Mouse (Mus musculus): ENCODE measurements around the gene Peak1. TPM values are rescaled to one million over a fixed set of nuclear protein-coding genes. Genes with fewer than 3 reads are reported as not detected.
"Not testable (repeated sequence)": the region's sequence is repeated elsewhere in the genome, so short reads cannot be mapped to it uniquely, and the experiment has no call there.

The Peak1 gene
- 10 to 100 TPM; 38.4 to 42.0 TPM for total RNA-seq (2021)

DNA sequence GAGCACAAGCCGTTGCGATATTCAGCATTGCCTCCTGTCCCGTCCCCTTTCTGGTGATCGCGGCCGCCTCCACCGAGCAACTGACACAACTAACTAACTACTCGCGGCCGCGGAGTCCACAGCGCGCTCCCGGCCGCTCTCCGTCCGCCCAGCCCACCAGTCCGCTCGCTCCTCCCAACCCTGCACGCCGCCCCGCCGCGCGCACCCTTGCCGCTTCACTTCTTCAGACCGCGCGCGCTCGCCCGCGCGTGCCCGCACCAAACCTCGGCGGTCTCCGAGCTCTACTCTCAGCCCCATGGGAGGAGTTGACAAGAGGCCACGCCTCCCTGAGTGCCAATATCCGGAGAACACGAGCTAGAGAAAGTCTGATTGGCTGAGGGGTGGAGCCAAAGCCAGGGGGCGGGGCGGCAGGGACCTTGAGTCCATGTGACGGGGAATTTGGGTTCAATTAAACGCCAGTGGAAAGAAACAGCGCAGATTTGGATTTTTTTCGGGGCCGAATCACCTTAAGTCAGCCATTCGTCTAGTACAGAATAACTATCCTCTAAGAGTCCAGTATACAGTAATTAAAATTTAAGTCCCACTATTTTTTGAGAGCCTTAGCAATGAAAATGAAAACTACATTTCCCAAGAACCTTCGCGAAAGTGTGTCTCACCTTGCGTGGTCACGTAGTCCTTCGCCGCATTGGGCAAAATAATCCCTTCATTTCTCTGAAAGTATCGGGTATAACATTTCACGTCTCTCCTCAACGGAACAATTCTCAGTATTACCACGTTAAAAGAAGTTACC, at the start of gene Peak1, which contains the start of gene Hmg20a:
TSS of gene Peak1 (minus strand) at position 120 of the 790 bp plus-strand sequence.
TSS of gene Hmg20a (plus strand) at position 662 of the 790 bp plus-strand sequence.
- peak; percentile 100 for DNase-seq
- intact Hi-C loops (cut with DNase I), result loop anchor here (1.0 to 5.0 kb wide), 6 partner anchors 88 to 219 kb away; no protein-coding TSS in a partner anchor

DNA sequence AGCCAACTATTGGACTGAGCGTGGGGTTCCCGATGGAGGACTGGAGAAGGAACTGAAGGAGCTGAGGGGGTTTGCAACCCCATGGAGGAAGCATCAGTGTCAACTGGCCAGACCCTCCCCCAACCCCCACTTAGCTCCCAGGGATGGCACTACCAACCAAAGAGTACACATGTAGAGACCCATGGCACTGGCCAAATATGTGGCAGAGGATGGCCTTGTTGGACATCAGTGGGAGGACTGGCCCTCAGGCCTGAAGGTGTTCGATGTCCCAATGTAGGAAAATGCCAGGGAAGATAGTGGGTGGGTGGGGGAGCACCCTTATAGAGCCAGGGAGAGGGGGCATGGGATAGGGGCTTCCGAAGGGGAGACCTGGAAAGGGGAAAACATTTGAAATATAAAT, 48.4 kb upstream of the Peak1 start:
- intact Hi-C loops (cut with DNase I), result no loop called here
- no peak for DNase-seq

DNA sequence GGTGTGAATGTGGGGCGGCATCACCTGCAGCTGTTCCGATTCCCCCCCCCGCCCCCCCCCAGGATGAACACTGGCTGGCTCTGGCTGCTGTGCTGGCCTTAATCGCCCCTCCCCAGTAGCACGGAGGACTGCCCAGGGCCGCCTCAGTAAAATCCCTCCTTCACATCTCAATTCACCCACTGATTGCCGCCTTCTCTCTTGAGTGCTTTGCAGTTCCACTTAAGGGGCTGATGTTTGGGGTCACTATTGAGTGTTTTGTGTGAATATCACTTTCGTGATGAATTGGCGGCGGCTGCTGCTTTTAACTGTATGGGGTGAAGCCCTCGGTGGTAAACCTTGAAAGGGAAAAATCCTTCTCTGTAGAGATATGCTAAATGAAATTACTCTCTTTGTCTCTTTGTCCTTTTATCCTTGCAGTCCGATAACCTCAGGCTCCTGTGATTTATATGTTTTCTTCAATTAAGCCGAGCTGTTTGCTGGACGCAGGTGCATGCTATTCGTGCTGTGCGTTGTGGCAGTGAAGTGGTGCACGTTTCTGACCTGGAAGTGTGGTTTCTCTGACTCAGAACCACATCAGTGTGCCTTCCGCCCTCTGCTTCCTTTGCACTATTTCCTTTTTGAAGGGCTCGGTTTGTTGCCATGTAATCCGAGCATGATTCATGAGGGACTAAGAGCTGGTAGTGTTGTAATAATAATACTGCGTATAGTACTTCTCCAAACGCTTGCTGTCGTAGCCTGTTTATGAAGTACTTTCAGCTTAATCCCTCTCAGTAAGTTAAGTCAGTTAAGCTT, 47.2 kb upstream of the Peak1 start:
- peak; percentile 36 to 40 for DNase-seq
- intact Hi-C loops (cut with DNase I), result loop anchor here (2.0 kb wide), 1 partner anchor 40 kb away; no protein-coding TSS in a partner anchor

DNA sequence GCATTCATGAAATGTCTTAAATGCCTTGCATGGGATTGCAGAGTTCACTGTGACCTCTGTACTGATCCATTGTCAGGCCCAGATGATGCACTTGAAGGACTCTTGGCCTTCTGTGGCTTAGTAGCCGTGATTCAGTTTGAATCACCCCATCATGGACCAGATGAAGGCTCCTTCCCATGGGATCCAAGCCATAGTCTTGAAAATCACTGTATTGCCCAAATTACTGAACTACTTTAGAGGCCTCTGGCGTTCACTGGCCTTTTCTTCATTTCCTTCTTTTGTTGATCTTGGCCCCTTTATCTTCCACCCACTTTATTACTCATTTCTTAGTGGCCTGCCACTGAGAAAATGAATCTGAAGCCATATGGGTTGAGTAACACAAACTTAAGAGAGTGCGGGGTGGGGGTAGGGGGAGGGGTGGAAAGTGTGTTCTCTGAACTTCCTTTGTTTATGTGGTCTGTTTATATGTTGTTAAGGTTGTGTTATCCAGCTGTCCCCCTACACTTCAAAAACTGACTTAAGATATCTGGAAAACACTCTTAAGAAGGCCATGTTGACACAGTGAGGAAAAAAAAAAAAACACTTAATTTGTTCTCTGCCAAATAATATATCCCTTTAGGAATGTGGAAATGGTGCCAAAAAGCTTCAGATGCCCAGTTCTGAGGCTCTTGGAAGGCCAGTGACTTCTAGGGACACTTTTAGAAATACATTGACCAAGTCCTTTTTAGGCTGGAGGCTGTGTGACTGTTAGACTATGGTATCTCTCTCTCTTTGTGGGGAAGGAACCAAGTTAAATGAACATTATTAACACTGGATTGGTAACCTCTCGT, 46.0 kb upstream of the Peak1 start:
- DNase-seq, result peak in 1 of 2 experiments; percentile 48
- intact Hi-C loops (cut with DNase I), result loop anchor here (2.0 kb wide), 2 partner anchors 39 to 41 kb away; no protein-coding TSS in a partner anchor

DNA sequence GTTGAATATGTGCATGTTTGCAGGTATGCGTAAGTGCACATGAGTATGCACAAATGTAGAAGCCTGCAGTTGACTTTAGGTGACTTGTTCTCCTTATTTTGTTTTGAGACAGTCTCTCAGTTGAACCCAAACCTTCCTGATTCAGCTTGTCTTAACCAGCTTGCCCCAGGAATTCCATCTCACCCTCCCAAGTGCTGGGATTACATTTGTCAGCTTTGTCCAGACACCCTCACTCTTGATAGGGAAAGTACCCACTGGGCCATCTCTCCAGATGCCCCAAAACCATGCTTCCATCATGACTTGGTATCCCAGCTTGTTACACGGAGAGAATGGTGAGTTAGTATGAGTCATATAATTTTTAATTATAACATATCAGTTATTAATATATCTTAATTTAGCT, 45.2 kb upstream of the Peak1 start:
- DNase-seq, result no peak
- intact Hi-C loops (cut with DNase I), result loop anchor here (2.0 kb wide), 1 partner anchor 38 kb away; no protein-coding TSS in a partner anchor

GRCm38 (mm10) chr9:56462606-56463005, 44.7 kb upstream of the Peak1 start:
- no peak for DNase-seq
- intact Hi-C loops (cut with DNase I), result loop anchor here (2.0 kb wide), 1 partner anchor 38 kb away; no protein-coding TSS in a partner anchor

- no peak for DNase-seq
- intact Hi-C loops (cut with DNase I), result no loop called here
These were observed 43.1 kb upstream of the Peak1 start for GRCm38 (mm10) chr9:56460987-56461386.

- intact Hi-C loops (cut with DNase I), result no loop called here
These were observed 38.6 kb upstream of the Peak1 start for GRCm38 (mm10) chr9:56456426-56456825.

DNA sequence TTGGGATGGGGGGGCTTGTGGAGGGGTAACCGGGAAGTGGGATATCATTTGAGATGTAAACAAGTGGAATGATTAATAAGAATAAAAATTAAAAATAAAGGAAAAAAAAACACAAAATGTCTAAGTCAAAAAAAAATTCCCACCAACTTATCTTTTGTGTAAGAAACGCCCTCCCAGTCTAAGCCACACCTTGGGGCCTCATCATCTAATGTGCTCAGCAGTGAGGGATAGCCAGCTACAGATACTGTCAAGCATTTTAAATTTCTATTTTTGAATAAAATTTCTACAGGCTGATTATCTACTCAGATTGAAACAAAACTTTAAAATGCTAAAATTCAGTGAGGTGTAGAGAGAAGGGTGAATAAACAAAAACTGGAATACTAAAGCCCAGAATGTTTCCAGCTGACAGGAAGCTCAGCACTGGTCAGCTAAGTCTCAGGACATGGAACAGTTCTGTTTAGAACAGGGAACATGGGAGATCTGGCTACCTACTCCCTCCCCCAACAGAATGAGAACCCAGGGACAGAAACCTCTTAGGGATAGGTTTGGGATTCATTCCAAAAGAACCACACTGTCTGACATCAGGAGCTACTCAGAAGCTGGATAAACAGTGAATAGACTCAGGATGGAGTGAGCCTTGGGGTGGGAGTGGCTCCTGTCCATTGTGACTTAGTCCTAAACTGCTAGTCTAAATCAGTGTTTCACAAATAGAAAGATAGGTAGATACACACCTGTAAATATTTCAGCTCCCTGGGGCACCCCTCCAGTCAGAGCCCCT, 35.4 kb upstream of the Peak1 start:
- DNase-seq, result no peak

More at GRCm38 (mm10) chr9:56456426-56456825, 38.6 kb upstream of the Peak1 start:
- no peak for DNase-seq

DNA sequence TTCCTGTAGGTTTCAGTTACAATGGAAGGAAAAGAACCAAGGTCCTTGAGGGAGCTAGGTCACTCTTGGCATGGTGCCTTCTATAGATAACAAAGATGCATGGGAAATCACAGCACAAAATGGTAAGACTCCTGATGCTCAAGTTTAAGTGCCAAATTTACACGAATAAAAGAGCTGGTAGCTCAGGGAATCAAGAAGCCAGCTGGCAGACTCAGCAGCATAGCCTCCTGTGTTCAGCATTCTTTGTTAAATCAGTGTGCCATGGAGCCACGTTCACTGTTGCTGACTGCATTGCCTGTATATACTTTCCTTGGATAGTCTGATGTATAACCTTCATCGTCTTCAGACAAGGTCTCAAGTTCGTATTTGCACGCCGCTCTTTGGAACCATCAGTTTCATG, 33.7 kb upstream of the Peak1 start:
- DNase-seq, result no peak
- intact Hi-C loops (cut with DNase I), result no loop called here

More for the DNA sequence above, 35.4 kb upstream of the Peak1 start:
- intact Hi-C loops (cut with DNase I), result no loop called here

DNA sequence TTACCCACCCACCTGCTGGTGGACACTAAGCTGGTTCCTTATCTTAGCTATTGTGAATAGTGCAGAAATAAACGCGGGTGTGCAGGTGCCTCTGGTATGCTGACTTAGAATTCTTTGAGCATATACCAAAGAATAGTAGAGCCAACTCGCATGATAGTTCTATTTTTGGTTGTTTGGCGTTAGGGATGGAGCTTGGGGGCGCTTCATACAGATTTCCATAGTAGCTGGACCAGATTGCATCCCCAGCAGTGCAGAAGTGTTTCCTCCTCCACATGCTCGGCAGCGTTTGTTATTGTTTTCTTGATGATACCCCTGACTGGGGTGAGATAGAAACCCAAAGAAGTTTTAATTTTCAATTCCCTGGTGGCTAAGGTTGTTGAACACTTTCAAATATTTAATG, 21.8 kb upstream of the Peak1 start:
- DNase-seq, result no peak
- intact Hi-C loops (cut with DNase I), result no loop called here

GRCm38 (mm10) chr9:56437300-56437892, 19.5 kb upstream of the Peak1 start:
- intact Hi-C loops (cut with DNase I); DNase-seq: not testable (repeated sequence)

GRCm38 (mm10) chr9:56435821-56436526, 18.1 kb upstream of the Peak1 start:
- no peak for DNase-seq
- intact Hi-C loops (cut with DNase I), result no loop called here

GRCm38 (mm10) chr9:56424861-56425260, 7.0 kb upstream of the Peak1 start:
- DNase-seq, result no peak
- intact Hi-C loops (cut with DNase I), result loop anchor here (2.0 kb wide), 1 partner anchor 38 kb away; no protein-coding TSS in a partner anchor

- DNase-seq, result no peak
- intact Hi-C loops (cut with DNase I), result no loop called here
These were observed 4.1 kb upstream of the Peak1 start for GRCm38 (mm10) chr9:56421991-56422390.

- intact Hi-C loops (cut with DNase I), result no loop called here
- DNase-seq, result no peak
These were observed 3.2 kb upstream of the Peak1 start for GRCm38 (mm10) chr9:56420892-56421601.

- intact Hi-C loops (cut with DNase I), result no loop called here
- DNase-seq, result no peak
These were observed 2.4 kb upstream of the Peak1 start for GRCm38 (mm10) chr9:56420236-56420635.

Data from heart, postnatal 36 days (tissue).